Mouse (Mus musculus): ENCODE measurements around the gene Ppm1l. TPM values are rescaled to one million over a fixed set of nuclear protein-coding genes. Genes with fewer than 3 reads are reported as not detected.
A peak's percentile ranks its signal among the peaks of the same experiment; 100 is the strongest.

The Ppm1l gene
- total and polyA plus RNA-seq, 2 experiments from 2014 or later, result 20.1 to 31.8 TPM

DNA sequence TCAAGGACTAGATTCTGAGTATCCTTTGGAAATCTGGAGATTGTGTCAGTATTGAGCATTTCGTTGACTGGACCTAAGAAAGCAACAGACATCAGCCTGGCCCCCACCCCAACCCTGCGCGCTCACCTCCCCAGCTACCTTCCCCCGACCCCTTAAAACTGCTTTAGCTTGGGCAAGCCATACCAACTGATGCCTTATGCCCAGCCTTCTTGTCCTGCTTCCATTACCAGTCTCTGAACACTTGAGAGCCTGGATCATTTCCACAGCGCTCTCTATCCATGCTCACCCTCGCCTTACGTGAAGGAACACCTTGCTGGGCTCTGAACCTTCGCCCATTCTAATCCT lies 41.9 kb downstream of the Ppm1l start:
- no peak overlapping the region for H3K4me2 ChIP-seq (ENCODE audit: low read depth, low read length, poor library complexity, severe bottlenecking)
- ATAC-seq (ENCODE audit: low FRiP score), result no peak
- no peaks in the 10 kb centered on the region for H3K36me3 ChIP-seq (ENCODE audit: insufficient read depth, low read length)
- no peak overlapping the region for H3K4me3 ChIP-seq (ENCODE audit: low read depth, low read length)
- H3K27me3 ChIP-seq (ENCODE audit: insufficient read depth, low read length), result no peaks in the 10 kb centered on the region
- no peak overlapping the region for H3K9ac ChIP-seq (replicated peaks; ENCODE audit: low read length, poor library complexity, severe bottlenecking)
- no peak for DNase-seq (ENCODE audit: low spot score)
- no peaks in the 10 kb centered on the region; the same call in 1 of the 2 replicates for H3K4me1 ChIP-seq (ENCODE audit: insufficient read depth, low read length)
- TF ChIP-seq CTCF (IDR thresholded peaks at IDR 0.05), result no peak
- H3K27ac ChIP-seq (ENCODE audit: low read depth, low read length), result no peak overlapping the region
- WGBS, result 97% methylated on average over 8 of the region's 8 CpGs
- H3K9me3 ChIP-seq (ENCODE audit: low read length), result no peaks in the 10 kb centered on the region

DNA sequence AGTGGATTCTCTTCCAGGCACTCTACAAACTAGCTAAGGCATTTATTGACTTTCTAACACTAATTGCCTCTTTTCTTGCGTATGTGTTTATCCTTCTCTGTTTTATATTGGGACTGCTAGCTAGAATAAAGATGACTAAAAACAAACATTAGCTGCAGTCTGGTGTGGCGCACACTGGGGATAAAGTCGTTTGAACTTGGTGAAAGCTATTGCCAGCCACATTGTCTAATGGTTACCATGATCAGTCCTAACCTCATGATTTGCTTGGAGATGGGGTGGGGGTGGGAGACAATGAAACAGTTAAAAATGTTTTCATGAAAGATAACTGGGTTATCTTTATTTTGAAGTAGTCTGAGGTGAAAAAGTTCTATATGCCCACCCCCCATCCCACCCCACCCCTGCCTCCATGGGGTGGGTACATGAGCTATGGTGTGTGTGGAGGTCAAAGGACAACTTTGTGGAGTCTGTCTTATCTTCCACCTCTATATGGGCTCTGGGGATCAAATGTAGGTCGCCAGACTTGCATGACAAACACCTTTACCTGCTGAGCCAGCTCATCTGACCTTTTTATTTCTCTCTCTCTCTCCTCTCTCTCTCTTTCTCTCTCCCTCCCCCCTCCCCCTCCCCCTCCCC lies 43.7 kb downstream of the Ppm1l start:
- H3K4me1 ChIP-seq (ENCODE audit: insufficient read depth, low read length), result no peaks in the 10 kb centered on the region; the same call in 1 of the 2 replicates
- DNase-seq (ENCODE audit: low spot score) (no peak), ATAC-seq (ENCODE audit: low FRiP score) (no peak)
- H3K9ac ChIP-seq (replicated peaks; ENCODE audit: low read length, poor library complexity, severe bottlenecking), result no peak overlapping the region
- WGBS, result 81% methylated on average over 4 of the region's 4 CpGs
- TF ChIP-seq CTCF (IDR thresholded peaks at IDR 0.05), result no peak
- no peak overlapping the region for H3K27ac ChIP-seq (ENCODE audit: low read depth, low read length)
- no peak overlapping the region for H3K4me2 ChIP-seq (ENCODE audit: low read depth, low read length, poor library complexity, severe bottlenecking)
- no peaks in the 10 kb centered on the region for H3K36me3 ChIP-seq (ENCODE audit: insufficient read depth, low read length)
- no peaks in the 10 kb centered on the region for H3K27me3 ChIP-seq (ENCODE audit: insufficient read depth, low read length)
- no peak overlapping the region for H3K4me3 ChIP-seq (ENCODE audit: low read depth, low read length)
- H3K9me3 ChIP-seq (ENCODE audit: low read length), result no peaks in the 10 kb centered on the region

DNA sequence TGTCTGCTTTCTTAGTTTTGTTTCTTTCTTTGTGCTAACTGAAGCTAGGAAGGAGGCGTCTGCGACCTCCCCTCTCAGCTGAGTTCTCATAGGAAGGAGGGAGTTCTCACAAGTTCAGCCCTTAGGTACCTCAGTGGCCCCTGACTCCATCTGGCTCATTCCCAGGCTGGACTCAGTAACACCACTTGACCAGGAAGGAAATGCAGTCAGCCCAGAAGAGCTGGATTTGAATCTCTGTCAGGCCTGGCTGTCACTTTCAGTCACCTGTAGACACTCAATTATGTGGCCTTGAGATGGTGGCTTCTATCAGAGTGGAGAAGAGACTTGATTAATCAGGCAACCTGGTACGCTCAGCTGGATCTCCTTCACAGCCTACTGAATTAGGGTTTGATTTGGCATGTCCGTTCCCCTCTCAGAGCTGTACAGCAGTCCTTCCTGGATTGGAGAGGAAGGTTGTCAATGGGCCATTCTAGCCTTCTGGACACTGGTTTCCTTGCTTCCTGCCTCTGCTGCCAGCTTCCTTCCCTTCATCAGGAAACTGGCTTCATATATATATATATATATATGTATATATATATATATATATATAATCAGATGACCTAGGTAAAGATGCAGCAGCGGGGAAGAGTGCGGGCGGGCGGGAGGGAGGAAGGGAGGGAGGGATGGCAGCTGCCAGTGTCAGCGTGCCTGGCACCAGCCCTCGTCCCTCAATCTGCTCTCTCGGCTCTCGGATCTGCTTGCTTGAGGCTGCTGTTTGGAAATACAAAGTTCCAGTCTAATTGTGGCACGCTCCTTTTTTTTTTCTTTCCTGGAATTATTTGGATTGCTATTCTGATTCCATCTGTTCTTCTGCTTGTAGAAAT lies 45.1 kb downstream of the Ppm1l start:
- TF ChIP-seq CTCF (IDR thresholded peaks at IDR 0.05), result no peak
- H3K36me3 ChIP-seq (ENCODE audit: insufficient read depth, low read length), result no peaks in the 10 kb centered on the region
- no peak overlapping the region for H3K9ac ChIP-seq (replicated peaks; ENCODE audit: low read length, poor library complexity, severe bottlenecking)
- no peaks in the 10 kb centered on the region; the same call in 1 of the 2 replicates for H3K4me1 ChIP-seq (ENCODE audit: insufficient read depth, low read length)
- DNase-seq (ENCODE audit: low spot score) (peak; percentile 72), ATAC-seq (ENCODE audit: low FRiP score) (no peak)
- no peaks in the 10 kb centered on the region for H3K27me3 ChIP-seq (ENCODE audit: insufficient read depth, low read length)
- no peak overlapping the region for H3K27ac ChIP-seq (ENCODE audit: low read depth, low read length)
- 84% methylated on average over 13 of the region's 13 CpGs for WGBS
- no peaks in the 10 kb centered on the region for H3K9me3 ChIP-seq (ENCODE audit: low read length)
- H3K4me3 ChIP-seq (ENCODE audit: low read depth, low read length), result no peak overlapping the region
- no peak overlapping the region for H3K4me2 ChIP-seq (ENCODE audit: low read depth, low read length, poor library complexity, severe bottlenecking)

DNA sequence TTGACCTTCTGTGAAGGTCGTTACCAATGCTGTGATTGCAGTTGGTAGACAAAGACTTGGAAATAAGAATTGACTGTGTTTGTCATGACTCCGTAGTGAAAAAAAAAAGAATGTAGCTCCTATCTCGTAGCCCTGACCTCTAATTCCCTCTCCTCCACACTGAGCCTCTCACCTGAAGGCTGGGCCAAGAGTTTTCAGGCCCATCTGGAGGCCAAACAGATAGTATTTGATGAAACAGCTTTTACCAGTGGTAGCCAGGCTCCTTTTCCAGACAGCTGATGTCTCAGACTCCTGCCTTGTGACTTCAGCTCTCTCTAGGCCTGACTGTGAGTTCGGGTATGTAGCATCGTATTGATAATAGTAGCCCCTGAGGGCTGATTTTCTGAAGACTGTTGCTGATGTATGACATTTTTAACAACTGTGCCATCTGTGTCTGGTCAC lies 45.7 kb downstream of the Ppm1l start:
- TF ChIP-seq CTCF (IDR thresholded peaks at IDR 0.05), result no peak
- no peak overlapping the region for H3K4me2 ChIP-seq (ENCODE audit: low read depth, low read length, poor library complexity, severe bottlenecking)
- H3K9me3 ChIP-seq (ENCODE audit: low read length), result no peaks in the 10 kb centered on the region
- WGBS, result 79% methylated on average over 5 of the region's 5 CpGs
- DNase-seq (ENCODE audit: low spot score), result peak; percentile 18
- no peaks in the 10 kb centered on the region for H3K36me3 ChIP-seq (ENCODE audit: insufficient read depth, low read length)
- no peak for ATAC-seq (ENCODE audit: low FRiP score)
- no peak overlapping the region for H3K27ac ChIP-seq (ENCODE audit: low read depth, low read length)
- no peak overlapping the region for H3K4me3 ChIP-seq (ENCODE audit: low read depth, low read length)
- H3K9ac ChIP-seq (replicated peaks; ENCODE audit: low read length, poor library complexity, severe bottlenecking), result no peak overlapping the region
- H3K27me3 ChIP-seq (ENCODE audit: insufficient read depth, low read length), result no peaks in the 10 kb centered on the region
- no peaks in the 10 kb centered on the region; the same call in 1 of the 2 replicates for H3K4me1 ChIP-seq (ENCODE audit: insufficient read depth, low read length)

DNA sequence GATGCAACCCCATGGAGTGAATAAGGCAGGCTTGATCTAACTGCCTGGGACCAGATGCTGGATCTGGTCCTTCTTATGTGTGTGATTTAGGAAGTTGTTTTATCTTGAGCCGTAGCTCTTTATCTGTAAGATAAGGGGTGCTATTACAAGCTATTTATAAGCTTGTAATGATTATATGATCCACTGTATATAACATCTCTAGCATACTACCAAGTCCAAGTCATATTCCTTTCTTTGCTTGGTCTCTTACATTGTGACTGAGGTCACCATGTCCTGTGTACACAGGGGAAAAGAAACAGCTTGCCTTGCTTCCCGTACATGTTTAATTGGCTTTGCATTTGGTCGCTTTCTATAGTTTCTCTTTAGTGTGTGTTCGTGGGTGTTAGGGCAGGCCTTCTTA lies 46.2 kb downstream of the Ppm1l start:
- 64% methylated on average over 4 of the region's 4 CpGs for WGBS
- H3K4me2 ChIP-seq (ENCODE audit: low read depth, low read length, poor library complexity, severe bottlenecking), result no peak overlapping the region
- no peaks in the 10 kb centered on the region for H3K36me3 ChIP-seq (ENCODE audit: insufficient read depth, low read length)
- no peaks in the 10 kb centered on the region for H3K9me3 ChIP-seq (ENCODE audit: low read length)
- DNase-seq (ENCODE audit: low spot score), result no peak
- H3K9ac ChIP-seq (replicated peaks; ENCODE audit: low read length, poor library complexity, severe bottlenecking), result no peak overlapping the region
- H3K27ac ChIP-seq (ENCODE audit: low read depth, low read length), result no peak overlapping the region
- TF ChIP-seq CTCF (IDR thresholded peaks at IDR 0.05), result no peak
- no peaks in the 10 kb centered on the region; the same call in 1 of the 2 replicates for H3K4me1 ChIP-seq (ENCODE audit: insufficient read depth, low read length)
- no peaks in the 10 kb centered on the region for H3K27me3 ChIP-seq (ENCODE audit: insufficient read depth, low read length)
- no peak overlapping the region for H3K4me3 ChIP-seq (ENCODE audit: low read depth, low read length)
- no peak for ATAC-seq (ENCODE audit: low FRiP score)

DNA sequence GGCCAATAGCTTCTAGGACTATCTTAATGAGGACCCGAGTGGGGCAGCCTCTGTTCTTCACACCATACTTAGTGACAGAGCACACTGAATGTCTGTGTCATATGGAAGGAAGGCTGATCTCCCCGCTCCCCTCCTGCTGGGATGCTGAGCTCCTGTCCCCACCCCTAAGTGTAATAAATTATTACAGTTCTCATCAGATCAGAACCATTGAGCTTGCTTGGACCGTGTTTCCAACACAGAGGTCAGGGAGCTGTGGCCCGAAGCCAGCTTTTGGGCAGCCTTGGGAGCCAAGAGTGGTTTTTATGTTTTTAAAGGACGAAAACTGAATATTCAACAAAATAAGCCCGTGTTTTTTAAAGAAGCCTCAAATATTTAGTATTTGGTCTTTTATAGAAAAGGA lies 47.5 kb downstream of the Ppm1l start:
- Histone ChIP-seq H3K4me1 (ENCODE audit: insufficient read depth, low read length) (no peaks in the 10 kb centered on the region; the same call in 1 of the 2 replicates), H3K9me3 (ENCODE audit: low read length) (no peaks in the 10 kb centered on the region), H3K27ac (ENCODE audit: low read depth, low read length) (no peak overlapping the region), H3K4me3 (ENCODE audit: low read depth, low read length) (no peak overlapping the region), H3K27me3 (ENCODE audit: insufficient read depth, low read length) (no peaks in the 10 kb centered on the region), H3K9ac (replicated peaks; ENCODE audit: low read length, poor library complexity, severe bottlenecking) (no peak overlapping the region), H3K4me2 (ENCODE audit: low read depth, low read length, poor library complexity, severe bottlenecking) (no peak overlapping the region), H3K36me3 (ENCODE audit: insufficient read depth, low read length) (no peaks in the 10 kb centered on the region)
- no peak for DNase-seq (ENCODE audit: low spot score)
- WGBS, result 72% methylated on average over 6 of the region's 6 CpGs
- no peak for ATAC-seq (ENCODE audit: low FRiP score)
- no peak for TF ChIP-seq CTCF (IDR thresholded peaks at IDR 0.05)
